Mouse (Mus musculus) cortical plate, adult 2 months (tissue): Measurements from ENCODE around the gene Cul4a.

Source experiments
- CTCF ChIP-seq: fragments of 200-500 bp; IDR thresholded peaks from 2 replicates; pipeline ENCODE4 v1.5.1; 2011; ENCODE audit warnings: mild to moderate bottlenecking, control low read depth, low read length; ENCODE audit not compliant: insufficient read depth; ENCODE audit errors: extremely low read depth
- POLR2A ChIP-seq: fragments of 200-500 bp; IDR thresholded peaks from 2 replicates; pipeline ENCODE4 v1.6.1; 2011; ENCODE audit warnings: mild to moderate bottlenecking, low read length, control low read depth; ENCODE audit not compliant: insufficient read depth; ENCODE audit errors: extremely low read depth

DNA sequence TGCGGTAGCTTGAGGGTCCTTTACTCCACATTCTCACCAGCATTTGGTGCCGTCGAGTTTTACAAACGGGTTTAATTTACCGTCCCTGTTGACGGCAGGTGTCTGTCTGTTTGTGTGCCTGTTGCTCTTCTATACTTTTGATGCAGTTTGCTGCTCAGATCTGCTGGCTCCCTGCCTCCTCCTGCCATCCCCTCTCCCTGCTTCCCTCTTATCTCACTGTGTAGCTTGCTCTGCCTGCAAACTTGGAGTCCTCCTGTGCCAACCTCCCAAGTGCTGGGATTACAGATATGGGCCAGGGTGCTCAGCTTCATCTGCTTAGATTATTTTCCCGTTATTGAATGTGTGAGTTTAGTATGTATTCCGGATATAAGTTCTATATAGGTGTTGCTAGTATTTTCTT lies 3.5 kb downstream of the Cul4a start:
- TF ChIP-seq CTCF: no peak
- no peak for TF ChIP-seq POLR2A
